Mouse (Mus musculus): ENCODE measurements around the gene Mapkap1. TPM values are rescaled to one million over a fixed set of nuclear protein-coding genes. Genes with fewer than 3 reads are reported as not detected.

Gene Mapkap1
- total and polyA plus RNA-seq, 2 experiments from 2014 or later = 60.3 to 87.6 TPM

DNA sequence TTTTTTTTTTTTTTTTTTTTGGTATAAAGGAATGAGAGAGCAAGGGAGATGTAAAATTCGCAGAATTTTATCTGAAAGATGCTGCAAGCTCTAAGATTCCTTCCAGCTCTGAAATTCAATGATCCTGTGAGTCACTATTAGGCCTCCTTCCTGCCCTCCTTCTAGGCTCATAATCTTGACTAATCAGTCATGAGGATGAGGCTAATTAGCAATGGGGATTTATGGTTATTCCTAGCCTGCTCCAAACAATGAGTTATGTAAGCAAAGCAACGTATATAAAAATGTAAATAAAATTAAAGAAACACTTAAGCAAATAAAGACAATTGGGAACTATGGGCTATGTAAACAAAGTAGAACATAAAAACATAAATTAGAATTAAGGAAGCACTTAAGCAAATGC lies 32.2 kb upstream of the Mapkap1 start:
- no peak overlapping the region for H3K9ac ChIP-seq (replicated peaks; ENCODE audit: low read depth, low read length)
- no peak overlapping the region for H3K4me2 ChIP-seq (ENCODE audit: low read depth, low read length)
- H3K9me3 ChIP-seq (replicated peaks; ENCODE audit: control insufficient read depth, low read length) = no peaks in the 10 kb centered on the region
- no peaks in the 10 kb centered on the region for H3K36me3 ChIP-seq (replicated peaks; ENCODE audit: control insufficient read depth, insufficient read depth, low read length)
- H3K27ac ChIP-seq (ENCODE audit: low read depth) = no peak overlapping the region
- ATAC-seq (ENCODE audit: insufficient read depth, low read depth) = no peak
- no peak overlapping the region for H3K4me3 ChIP-seq (ENCODE audit: low read depth, low read length)
- no peaks in the 10 kb centered on the region for H3K27me3 ChIP-seq (ENCODE audit: control insufficient read depth, insufficient read depth, low read length)
- no peak for TF ChIP-seq EP300 (IDR thresholded peaks at IDR 0.05; ENCODE audit: low read depth)
- no peak for TF ChIP-seq CTCF (IDR thresholded peaks at IDR 0.05; ENCODE audit: low read depth)
- peaks cover 11% of the 10 kb centered on the region; the same call in 1 of the 2 replicates for H3K4me1 ChIP-seq (ENCODE audit: control insufficient read depth, insufficient read depth)
- no peak for DNase-seq (ENCODE audit: low spot score)
- WGBS = 85% methylated on average over 2 of the region's 2 CpGs

DNA sequence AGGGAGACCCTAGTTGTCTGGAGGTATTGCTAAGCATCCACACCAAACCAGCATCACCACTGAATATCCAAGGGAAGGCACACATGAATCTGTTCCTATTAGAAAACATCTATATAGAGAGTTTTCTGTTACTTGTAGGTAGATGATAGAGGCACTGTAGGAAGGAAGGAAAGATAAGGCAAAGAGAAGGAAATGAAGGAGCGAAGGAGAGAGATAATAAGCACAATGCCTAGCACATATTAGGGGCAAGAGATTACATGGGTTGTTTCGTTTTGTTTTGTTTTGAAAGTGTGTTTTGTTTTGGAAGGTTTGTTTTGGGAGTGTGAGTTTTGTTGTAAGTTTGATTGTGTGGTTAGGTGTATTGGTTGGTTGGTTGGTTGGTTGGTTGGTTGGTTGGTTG lies 27.6 kb upstream of the Mapkap1 start:
- Histone ChIP-seq H3K4me1 (ENCODE audit: control insufficient read depth, insufficient read depth) (no peaks in the 10 kb centered on the region), H3K9ac (replicated peaks; ENCODE audit: low read depth, low read length) (no peak overlapping the region), H3K27ac (ENCODE audit: low read depth) (no peak overlapping the region), H3K4me2 (ENCODE audit: low read depth, low read length) (no peak overlapping the region), H3K36me3 (replicated peaks; ENCODE audit: control insufficient read depth, insufficient read depth, low read length) (no peaks in the 10 kb centered on the region), H3K4me3 (ENCODE audit: low read depth, low read length) (no peak overlapping the region), H3K27me3 (ENCODE audit: control insufficient read depth, insufficient read depth, low read length) (no peaks in the 10 kb centered on the region), H3K9me3 (replicated peaks; ENCODE audit: control insufficient read depth, low read length) (no peaks in the 10 kb centered on the region)
- ATAC-seq (ENCODE audit: insufficient read depth, low read depth) (no peak), DNase-seq (ENCODE audit: low spot score) (no peak)
- TF ChIP-seq EP300 (IDR thresholded peaks at IDR 0.05; ENCODE audit: low read depth) (no peak), CTCF (IDR thresholded peaks at IDR 0.05; ENCODE audit: low read depth) (no peak)
- WGBS = 87% methylated on average over 2 of the region's 2 CpGs

DNA sequence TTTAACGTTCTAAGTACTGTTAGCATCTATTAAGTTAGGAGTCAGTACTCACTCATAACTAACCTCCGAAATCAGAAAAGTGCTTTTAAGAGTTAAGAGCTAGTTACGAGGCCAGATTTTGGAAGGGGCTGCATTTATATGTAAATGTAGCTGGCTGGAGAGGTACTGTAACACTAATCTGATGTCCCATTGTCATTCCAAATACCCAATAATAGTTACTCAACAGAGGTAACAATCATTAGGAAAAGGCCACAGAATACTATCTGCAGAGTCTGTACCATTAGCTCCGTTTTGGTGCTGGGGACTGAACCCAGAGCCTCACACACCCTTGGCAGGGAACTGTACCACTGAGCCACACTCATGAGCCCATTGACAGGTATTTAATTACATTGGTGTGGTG lies 7.0 kb upstream of the Mapkap1 start:
- Histone ChIP-seq H3K27me3 (ENCODE audit: control insufficient read depth, insufficient read depth, low read length) (no peaks in the 10 kb centered on the region), H3K36me3 (replicated peaks; ENCODE audit: control insufficient read depth, insufficient read depth, low read length) (no peaks in the 10 kb centered on the region), H3K4me2 (ENCODE audit: low read depth, low read length) (no peak overlapping the region), H3K4me1 (ENCODE audit: control insufficient read depth, insufficient read depth) (no peaks in the 10 kb centered on the region), H3K9me3 (replicated peaks; ENCODE audit: control insufficient read depth, low read length) (no peaks in the 10 kb centered on the region), H3K27ac (ENCODE audit: low read depth) (no peak overlapping the region), H3K9ac (replicated peaks; ENCODE audit: low read depth, low read length) (no peak overlapping the region), H3K4me3 (ENCODE audit: low read depth, low read length) (no peak overlapping the region)
- ATAC-seq (ENCODE audit: insufficient read depth, low read depth) = no peak
- no peak for DNase-seq (ENCODE audit: low spot score)
- TF ChIP-seq EP300 (IDR thresholded peaks at IDR 0.05; ENCODE audit: low read depth) (no peak), CTCF (IDR thresholded peaks at IDR 0.05; ENCODE audit: low read depth) (no peak)
- WGBS = 62% methylated on average over 4 of the region's 4 CpGs

DNA sequence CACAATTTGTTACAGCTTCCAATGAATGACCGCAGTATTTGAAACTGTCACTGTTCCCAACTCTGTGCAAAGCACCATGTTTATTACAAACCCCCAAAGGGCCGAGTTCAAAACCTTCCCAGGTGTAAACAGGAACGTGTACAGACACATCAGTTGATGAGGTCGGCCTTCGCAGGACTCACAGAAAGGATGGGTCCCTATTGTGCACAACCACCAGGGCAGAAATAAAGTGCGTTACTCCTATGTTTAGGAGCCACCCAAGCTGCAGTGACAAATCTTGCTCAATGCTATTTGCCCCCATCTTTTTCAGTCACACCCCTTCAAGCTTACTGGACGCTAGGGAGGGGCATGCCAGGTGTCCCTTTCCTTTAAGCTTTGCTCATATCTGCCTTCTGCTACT lies 1.0 kb downstream of the Mapkap1 start:
- Histone ChIP-seq H3K9me3 (replicated peaks; ENCODE audit: control insufficient read depth, low read length) (no peaks in the 10 kb centered on the region), H3K4me2 (ENCODE audit: low read depth, low read length) (peak overlapping the region; percentile 76), H3K27me3 (ENCODE audit: control insufficient read depth, insufficient read depth, low read length) (no peaks in the 10 kb centered on the region), H3K9ac (replicated peaks; ENCODE audit: low read depth, low read length) (peak overlapping the region; percentile 88; the same call in 1 of the 2 replicates), H3K4me1 (ENCODE audit: control insufficient read depth, insufficient read depth) (peaks cover 15% of the 10 kb centered on the region), H3K4me3 (ENCODE audit: low read depth, low read length) (peak overlapping the region; percentile 94), H3K36me3 (replicated peaks; ENCODE audit: control insufficient read depth, insufficient read depth, low read length) (no peaks in the 10 kb centered on the region), H3K27ac (ENCODE audit: low read depth) (no peak overlapping the region)
- DNase-seq (ENCODE audit: low spot score) = no peak
- 48% methylated on average over 7 of the region's 7 CpGs for WGBS
- TF ChIP-seq CTCF (IDR thresholded peaks at IDR 0.05; ENCODE audit: low read depth) = no peak
- TF ChIP-seq EP300 (IDR thresholded peaks at IDR 0.05; ENCODE audit: low read depth) = no peak
- no peak for ATAC-seq (ENCODE audit: insufficient read depth, low read depth)

GRCm38 (mm10) chr2:34408341-34408740 lies 1.8 kb downstream of the Mapkap1 start:
- WGBS = 92% methylated on average over 10 of the region's 10 CpGs
- H3K9me3 ChIP-seq (replicated peaks; ENCODE audit: control insufficient read depth, low read length) = no peaks in the 10 kb centered on the region
- H3K27me3 ChIP-seq (ENCODE audit: control insufficient read depth, insufficient read depth, low read length) = no peaks in the 10 kb centered on the region
- ATAC-seq (ENCODE audit: insufficient read depth, low read depth) (no peak), DNase-seq (ENCODE audit: low spot score) (no peak)
- peaks cover 15% of the 10 kb centered on the region for H3K4me1 ChIP-seq (ENCODE audit: control insufficient read depth, insufficient read depth)
- H3K36me3 ChIP-seq (replicated peaks; ENCODE audit: control insufficient read depth, insufficient read depth, low read length) = no peaks in the 10 kb centered on the region
- no peak overlapping the region for H3K27ac ChIP-seq (ENCODE audit: low read depth)
- no peak overlapping the region for H3K4me2 ChIP-seq (ENCODE audit: low read depth, low read length)
- H3K4me3 ChIP-seq (ENCODE audit: low read depth, low read length) = no peak overlapping the region
- TF ChIP-seq EP300 (IDR thresholded peaks at IDR 0.05; ENCODE audit: low read depth) = no peak
- TF ChIP-seq CTCF (IDR thresholded peaks at IDR 0.05; ENCODE audit: low read depth) = no peak
- no peak overlapping the region for H3K9ac ChIP-seq (replicated peaks; ENCODE audit: low read depth, low read length)

- DNase-seq (ENCODE audit: low spot score) = peak; percentile 9
- no peak overlapping the region for H3K9ac ChIP-seq (replicated peaks; ENCODE audit: low read depth, low read length)
- H3K27ac ChIP-seq (ENCODE audit: low read depth) = no peak overlapping the region
- H3K4me3 ChIP-seq (ENCODE audit: low read depth, low read length) = no peak overlapping the region
- peaks cover 15% of the 10 kb centered on the region for H3K4me1 ChIP-seq (ENCODE audit: control insufficient read depth, insufficient read depth)
- no peaks in the 10 kb centered on the region for H3K36me3 ChIP-seq (replicated peaks; ENCODE audit: control insufficient read depth, insufficient read depth, low read length)
- H3K4me2 ChIP-seq (ENCODE audit: low read depth, low read length) = no peak overlapping the region
- TF ChIP-seq EP300 (IDR thresholded peaks at IDR 0.05; ENCODE audit: low read depth) = no peak
- TF ChIP-seq CTCF (IDR thresholded peaks at IDR 0.05; ENCODE audit: low read depth) = no peak
- H3K27me3 ChIP-seq (ENCODE audit: control insufficient read depth, insufficient read depth, low read length) = no peaks in the 10 kb centered on the region
- H3K9me3 ChIP-seq (replicated peaks; ENCODE audit: control insufficient read depth, low read length) = no peaks in the 10 kb centered on the region
- no peak for ATAC-seq (ENCODE audit: insufficient read depth, low read depth)
- WGBS = 50% methylated on average over 5 of the region's 5 CpGs
Observed at GRCm38 (mm10) chr2:34409741-34410340, 3.3 kb downstream of the Mapkap1 start.
